Comparison of ENCODE assay signal across 20 mouse cellular contexts in genomic region chr1:87023291-87024170, GRCm38 (mm10).
A peak's percentile ranks its signal among the peaks of the same experiment; 100 is the strongest.
DNase-seq lines count a peak whose midpoint lies in the region; ATAC-seq and TF ChIP-seq lines count a peak whose summit lies in the region.
"Had no signal": no experiment of that assay in that cellular context is flagged by ENCODE, and none has a peak within 500 bp of the region (broad histone marks: within the 10 kb centered on the region; RNA-seq: fewer than 3 reads in every experiment).

No protein-coding gene starts in this region.

- peak; percentile 48 for ATAC-seq in forebrain, postnatal 0 days
- ATAC-seq in forebrain, embryonic 14.5 days: no peak
- ATAC-seq in midbrain, embryonic 15.5 days (replicated peaks): 0 out of 2 replicates have a peak, but pooled peaks have one; percentile 24
- no peak for ATAC-seq in midbrain, embryonic 14.5 days (ENCODE audit: low FRiP score, low TSS enrichment)
- ATAC-seq: intestine, embryonic 16.5 days had no signal

- H3K4me3 ChIP-seq in forebrain, postnatal 0 days (ENCODE audit: low read depth, low read length): no peak overlapping the region
- H3K4me3 ChIP-seq in forebrain, embryonic 14.5 days (ENCODE audit: low read depth, low read length): no peak overlapping the region
- no peak overlapping the region for H3K4me3 ChIP-seq in midbrain, embryonic 15.5 days
- no peak overlapping the region for H3K4me3 ChIP-seq in midbrain, embryonic 14.5 days (replicated peaks; ENCODE audit: low read depth, low read length)
- H3K4me3 ChIP-seq: heart, embryonic 13.5 days; limb, embryonic 13.5 days; myocyte had no signal

- DNase-seq in forebrain, postnatal 0 days: no peak
- no peak for DNase-seq in forebrain, embryonic 14.5 days (ENCODE audit: low spot score)
- DNase-seq in midbrain, embryonic 14.5 days: no peak
- peak; percentile 64 to 76 for DNase-seq in lung, adult 18-20 months
- peak; percentile 31 to 40 for DNase-seq in lung, postnatal 4 days
- DNase-seq in right cerebral cortex, postnatal 25 days: no peak
- DNase-seq: cerebellum, adult 2 months; cerebellum, postnatal 36 days; heart, adult 18-20 months; heart, postnatal 4 days; kidney, postnatal 36 days; right cerebral cortex, postnatal 4 days had no signal

- no peak overlapping the region for H3K9ac ChIP-seq in forebrain, postnatal 0 days
- H3K9ac ChIP-seq in forebrain, embryonic 14.5 days (ENCODE audit: low read length): no peak overlapping the region
- no peak overlapping the region for H3K9ac ChIP-seq in midbrain, embryonic 15.5 days
- H3K9ac ChIP-seq in midbrain, embryonic 14.5 days (replicated peaks; ENCODE audit: low read length): no peak overlapping the region
- H3K9ac ChIP-seq: heart, embryonic 13.5 days; limb, embryonic 13.5 days; liver, embryonic 14.5 days had no signal

- no peaks in the 10 kb centered on the region for H3K4me1 ChIP-seq in forebrain, postnatal 0 days (ENCODE audit: insufficient read depth)
- no peaks in the 10 kb centered on the region for H3K4me1 ChIP-seq in forebrain, embryonic 14.5 days (ENCODE audit: control insufficient read depth, insufficient read depth, low read length)
- no peaks in the 10 kb centered on the region for H3K4me1 ChIP-seq in midbrain, embryonic 15.5 days
- no peaks in the 10 kb centered on the region for H3K4me1 ChIP-seq in midbrain, embryonic 14.5 days (ENCODE audit: control insufficient read depth, insufficient read depth, low read length)
- H3K4me1 ChIP-seq: limb, embryonic 13.5 days had no signal

- H3K27ac ChIP-seq in forebrain, postnatal 0 days (ENCODE audit: low read depth, low read length): no peak overlapping the region
- no peak overlapping the region for H3K27ac ChIP-seq in forebrain, embryonic 14.5 days (ENCODE audit: low read depth, low read length)
- H3K27ac ChIP-seq in midbrain, embryonic 15.5 days: no peak overlapping the region
- no peak overlapping the region for H3K27ac ChIP-seq in midbrain, embryonic 14.5 days (replicated peaks; ENCODE audit: low read depth, low read length)
- H3K27ac ChIP-seq: heart, embryonic 13.5 days; limb, embryonic 13.5 days; liver, embryonic 14.5 days had no signal

- H3K4me2 ChIP-seq in forebrain, postnatal 0 days (ENCODE audit: low read depth): no peak overlapping the region
- no peak overlapping the region for H3K4me2 ChIP-seq in forebrain, embryonic 14.5 days (ENCODE audit: low read length)
- H3K4me2 ChIP-seq in midbrain, embryonic 15.5 days: no peak overlapping the region
- H3K4me2 ChIP-seq in midbrain, embryonic 14.5 days (ENCODE audit: low read length): no peak overlapping the region
- H3K4me2 ChIP-seq: heart, embryonic 13.5 days; limb, embryonic 13.5 days; midbrain, embryonic 11.5 days had no signal

- H3K27me3 ChIP-seq in forebrain, postnatal 0 days (ENCODE audit: insufficient read depth, low read length): no peaks in the 10 kb centered on the region
- H3K27me3 ChIP-seq in forebrain, embryonic 14.5 days (replicated peaks; ENCODE audit: control insufficient read depth, insufficient read depth, low read length): no peaks in the 10 kb centered on the region
- H3K27me3 ChIP-seq in midbrain, embryonic 15.5 days (replicated peaks): no peaks in the 10 kb centered on the region
- H3K27me3 ChIP-seq in midbrain, embryonic 14.5 days (ENCODE audit: control insufficient read depth, insufficient read depth, low read length): no peaks in the 10 kb centered on the region
- H3K27me3 ChIP-seq: CH12.LX; heart, embryonic 13.5 days; limb, embryonic 13.5 days had no signal

- WGBS in forebrain, postnatal 0 days: 71% methylated on average over 6 of the region's 6 CpGs
- 78% methylated on average over 6 of the region's 6 CpGs for WGBS in forebrain, embryonic 14.5 days
- 84% methylated on average over 6 of the region's 6 CpGs for WGBS in midbrain, embryonic 15.5 days
- 85% methylated on average over 6 of the region's 6 CpGs for WGBS in midbrain, embryonic 14.5 days

- TF ChIP-seq CTCF in forebrain, postnatal 0 days (IDR thresholded peaks at IDR 0.05; ENCODE audit: low read depth): no peak

- H3K36me3 ChIP-seq in forebrain, postnatal 0 days (ENCODE audit: insufficient read depth): peaks cover 15% of the 10 kb centered on the region; the same call in 1 of the 2 replicates
- H3K36me3 ChIP-seq in forebrain, embryonic 14.5 days (ENCODE audit: control insufficient read depth, insufficient read depth, low read length): peaks cover 14% of the 10 kb centered on the region; the same call in 1 of the 2 replicates
- no peaks in the 10 kb centered on the region for H3K36me3 ChIP-seq in midbrain, embryonic 15.5 days (replicated peaks)
- peaks cover 13% of the 10 kb centered on the region for H3K36me3 ChIP-seq in midbrain, embryonic 14.5 days (ENCODE audit: control insufficient read depth, insufficient read depth, low read length)
- H3K36me3 ChIP-seq: heart, embryonic 13.5 days had no signal

- H3K9me3 ChIP-seq in forebrain, postnatal 0 days (ENCODE audit: low read length): no peaks in the 10 kb centered on the region
- H3K9me3 ChIP-seq in forebrain, embryonic 14.5 days (replicated peaks; ENCODE audit: control insufficient read depth, low read length): no peaks in the 10 kb centered on the region
- H3K9me3 ChIP-seq in midbrain, embryonic 15.5 days: no peaks in the 10 kb centered on the region
- no peaks in the 10 kb centered on the region for H3K9me3 ChIP-seq in midbrain, embryonic 14.5 days (ENCODE audit: control insufficient read depth, low read length)
- H3K9me3 ChIP-seq: heart, embryonic 13.5 days; limb, embryonic 13.5 days had no signal

Comparison
In these comparisons a context has a peak if more than half of its experiments do, and no peak if none do; other contexts are left out.
1. ATAC-seq: peak in forebrain, postnatal 0 days (single experiment) and midbrain, embryonic 15.5 days (single experiment); none in forebrain, embryonic 14.5 days (single experiment) and midbrain, embryonic 14.5 days (single experiment).
2. DNase-seq: peak in lung, adult 18-20 months (2 of 2) and lung, postnatal 4 days (2 of 2); none in forebrain, postnatal 0 days (single experiment), forebrain, embryonic 14.5 days (single experiment), midbrain, embryonic 14.5 days (single experiment) and right cerebral cortex, postnatal 25 days (single experiment).